Mouse (Mus musculus) C2C12 (cell line): ENCODE results near the gene Asb5.

Experiments used
- CEBPB ChIP-seq: IDR thresholded peaks from one replicate; pipeline ENCODE4 v1.6.1; 2011; ENCODE audit warnings: low read depth, mild to moderate bottlenecking, control low read depth, moderate library complexity
- CTCF ChIP-seq: IDR thresholded peaks from one replicate; pipeline ENCODE4 v1.5.1; 2011; ENCODE audit not compliant: control insufficient read depth, insufficient read depth, insufficient read length
- MYOD1 ChIP-seq: IDR thresholded peaks from one replicate; pipeline ENCODE4 v1.6.1; 2011; ENCODE audit warnings: low read depth; ENCODE audit not compliant: control insufficient read depth, insufficient read length
- MYOG ChIP-seq: IDR thresholded peaks from one replicate; pipeline ENCODE4 v1.6.1; 2011; ENCODE audit not compliant: control insufficient read depth, insufficient read length; ENCODE audit errors: extremely low read depth

GRCm38 (mm10) chr8:54526700-54527099, 2.7 kb upstream of the Asb5 start:
- TF ChIP-seq CTCF (no peak), MYOG (no peak), CEBPB (no peak), MYOD1 (no peak)
